Mouse (Mus musculus) layer of hippocampus, postnatal 10 days (tissue): Measurements from ENCODE around the gene Olfr1233. TPM values are rescaled to one million over a fixed set of nuclear protein-coding genes. Genes with fewer than 3 reads are reported as not detected.

Experiments used
- DNase-seq, 2 experiments: peaks; one replicate each; pipeline ENCODE4 v3.0.0; 2021; ENCODE audit warnings: low spot score in 2 of 2
- long read RNA-seq: library from polyadenylated mRNA; stranded (forward); transcript quantifications from one replicate; pipeline ENCODE4 v2.0.0, GENCODE M21; 2023
- total RNA-seq, 2 experiments: library from RNA; stranded (reverse); gene quantifications; 2 replicates each; pipeline ENCODE4 v1.2.3; 2021

The Olfr1233 gene
- not detected for total RNA-seq
- long read RNA-seq: 0 reads

GRCm38 (mm10) chr2:89342298-89342697 is at the start of gene Olfr1233:
Gene Olfr1233 (minus strand): TSS chr2:89342398.
- no peak for DNase-seq

- DNase-seq: no peak
Observed at GRCm38 (mm10) chr2:89364765-89365164, 22.6 kb upstream of the Olfr1233 start, which contains the start of gene Olfr1234. Gene Olfr1234 (minus strand): TSS chr2:89364865.

DNA sequence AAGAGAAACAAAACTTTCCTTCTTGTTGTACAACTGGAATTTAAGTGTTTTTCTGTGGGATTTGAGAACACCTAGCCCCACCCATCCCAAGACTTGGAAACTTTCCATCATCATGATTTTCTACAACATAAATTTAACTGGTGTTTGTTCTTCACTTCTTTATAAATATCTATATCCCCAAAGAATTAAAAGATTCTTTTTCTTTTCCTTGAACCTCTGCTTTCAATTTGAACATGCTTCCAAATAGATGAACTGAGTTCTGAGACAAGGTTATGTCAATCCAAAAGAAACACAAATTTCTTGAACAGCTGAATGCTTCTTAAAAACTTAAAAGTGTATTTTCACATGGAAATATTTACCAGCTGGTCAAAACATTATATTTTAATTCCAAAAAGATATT is 12.6 kb downstream of the Olfr1233 start, which contains the start of gene Olfr1232:
Gene Olfr1232 (minus strand): TSS at position 101 of the 400 bp plus-strand sequence.
- DNase-seq: no peak

- no peak for DNase-seq
Observed at GRCm38 (mm10) chr2:89306974-89307373, 35.2 kb downstream of the Olfr1233 start, which contains the start of gene Olfr1231. Gene Olfr1231 (minus strand): TSS chr2:89307074.

DNA sequence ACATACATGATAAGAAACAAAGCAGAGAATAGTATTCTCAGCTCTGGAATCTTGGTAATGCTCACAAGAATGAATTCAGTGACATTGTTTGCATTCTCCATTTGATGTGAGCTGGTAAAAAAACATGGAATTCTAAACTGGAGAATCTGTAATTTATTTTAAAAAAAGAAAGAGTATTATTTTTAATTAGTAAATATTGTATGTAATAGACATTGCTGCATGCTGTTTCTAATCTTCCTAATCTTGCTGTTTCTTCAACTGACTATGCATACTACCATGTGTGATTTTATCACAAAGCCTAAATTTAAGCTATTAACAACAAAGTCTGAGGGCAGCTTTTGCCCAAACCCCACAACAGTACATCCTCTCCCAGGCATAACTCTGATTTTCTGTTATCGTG is 45.0 kb downstream of the Olfr1233 start, which contains the start of gene Olfr1230:
Gene Olfr1230 (minus strand): TSS at position 101 of the 400 bp plus-strand sequence.
- no peak for DNase-seq

- no peak for DNase-seq
Observed at GRCm38 (mm10) chr2:89287914-89288313, 54.3 kb downstream of the Olfr1233 start, which contains the start of gene Olfr1229. Gene Olfr1229 (minus strand): TSS chr2:89288014.

Other genes with a start within 250 kb of the Olfr1233 start
- not detected for gene Olfr1220, start 235.6 kb downstream of the Olfr1233 start, total RNA-seq
- gene Olfr1221, start 225.1 kb downstream of the Olfr1233 start, total RNA-seq: not detected
- not detected for gene Olfr1222, start 209.3 kb downstream of the Olfr1233 start, total RNA-seq
- not detected for gene Olfr1223, start 190.8 kb downstream of the Olfr1233 start, total RNA-seq
- gene Olfr1224-ps1, start 178.3 kb downstream of the Olfr1233 start, total RNA-seq: not detected
- not detected for gene Olfr1225, start 167.7 kb downstream of the Olfr1233 start, total RNA-seq
- not detected for gene Olfr1226, start 142.3 kb downstream of the Olfr1233 start, total RNA-seq
- gene Olfr1228, start 88.3 kb downstream of the Olfr1233 start, total RNA-seq: not detected
- gene Olfr1229, start 54.4 kb downstream of the Olfr1233 start, total RNA-seq: not detected
- not detected for gene Olfr1230, start 45.1 kb downstream of the Olfr1233 start, total RNA-seq
- gene Olfr1231, start 35.3 kb downstream of the Olfr1233 start, total RNA-seq: not detected
- gene Olfr1232, start 12.7 kb downstream of the Olfr1233 start, total RNA-seq: not detected
- gene Olfr1234, start 22.5 kb upstream of the Olfr1233 start, total RNA-seq: not detected
- gene Olfr1238, start 67.3 kb upstream of the Olfr1233 start, total RNA-seq: not detected
- gene Olfr1239, start 78.0 kb upstream of the Olfr1233 start, total RNA-seq: not detected
- not detected for gene Olfr1240, start 100.6 kb upstream of the Olfr1233 start, total RNA-seq
- gene Olfr1241, start 144.7 kb upstream of the Olfr1233 start, total RNA-seq: not detected
- gene Olfr1242, start 155.9 kb upstream of the Olfr1233 start, total RNA-seq: not detected
- not detected for gene Olfr1243, start 189.1 kb upstream of the Olfr1233 start, total RNA-seq
- not detected for gene Olfr1245, start 236.0 kb upstream of the Olfr1233 start, total RNA-seq